Mouse (Mus musculus): ENCODE measurements around the gene Pdss1.
A peak's percentile ranks its signal among the peaks of the same experiment; 100 is the strongest.
"Not testable (repeated sequence)": the region's sequence is repeated elsewhere in the genome, so short reads cannot be mapped to it uniquely, and the experiment has no call there.

Gene Pdss1

GRCm38 (mm10) chr2:22895282-22896273 is at the start of gene Pdss1:
Pdss1 (plus strand) TSS chr2:22895522.
- peak; percentile 91 for DNase-seq (ENCODE audit: low spot score)

- no peak for DNase-seq (ENCODE audit: low spot score)
These were observed 43.4 kb upstream of the Pdss1 start for GRCm38 (mm10) chr2:22851900-22852299.

- peak; percentile 5 for DNase-seq (ENCODE audit: low spot score)
These were observed 37.8 kb upstream of the Pdss1 start for GRCm38 (mm10) chr2:22857501-22857900.

- no peak for DNase-seq (ENCODE audit: low spot score)
These were observed 33.1 kb upstream of the Pdss1 start for GRCm38 (mm10) chr2:22862194-22862593.

GRCm38 (mm10) chr2:22864394-22865037 is 30.8 kb upstream of the Pdss1 start:
- DNase-seq (ENCODE audit: low spot score): peak; percentile 88

- DNase-seq (ENCODE audit: low spot score): no peak
These were observed 29.5 kb upstream of the Pdss1 start for GRCm38 (mm10) chr2:22865818-22866217.

GRCm38 (mm10) chr2:22866894-22867424 is 28.4 kb upstream of the Pdss1 start:
- no peak for DNase-seq (ENCODE audit: low spot score)

GRCm38 (mm10) chr2:22873159-22873558 is 22.2 kb upstream of the Pdss1 start:
- DNase-seq (ENCODE audit: low spot score): no peak

- DNase-seq (ENCODE audit: low spot score): no peak
These were observed 20.7 kb upstream of the Pdss1 start for GRCm38 (mm10) chr2:22874628-22875027.

GRCm38 (mm10) chr2:22876614-22877013 is 18.7 kb upstream of the Pdss1 start:
- no peak for DNase-seq (ENCODE audit: low spot score)

- DNase-seq (ENCODE audit: low spot score): no peak
These were observed 16.5 kb upstream of the Pdss1 start for GRCm38 (mm10) chr2:22878781-22879180.

GRCm38 (mm10) chr2:22880726-22881125 is 14.6 kb upstream of the Pdss1 start:
- not testable (repeated sequence) for DNase-seq (ENCODE audit: low spot score)

- no peak for DNase-seq (ENCODE audit: low spot score)
These were observed 415 bp upstream of the Pdss1 start for GRCm38 (mm10) chr2:22894932-22895281.

GRCm38 (mm10) chr2:22903947-22904346 is 8.6 kb downstream of the Pdss1 start:
- DNase-seq (ENCODE audit: low spot score): no peak

GRCm38 (mm10) chr2:22914421-22914820 is 19.1 kb downstream of the Pdss1 start:
- no peak for DNase-seq (ENCODE audit: low spot score)

GRCm38 (mm10) chr2:22918651-22919050 is 23.3 kb downstream of the Pdss1 start:
- no peak for DNase-seq (ENCODE audit: low spot score)

- not testable (repeated sequence) for DNase-seq (ENCODE audit: low spot score)
These were observed 30.6 kb downstream of the Pdss1 start for GRCm38 (mm10) chr2:22925911-22926310.

GRCm38 (mm10) chr2:22928259-22928658 is 32.9 kb downstream of the Pdss1 start:
- no peak for DNase-seq (ENCODE audit: low spot score)

- DNase-seq (ENCODE audit: low spot score): no peak
These were observed 38.2 kb downstream of the Pdss1 start for GRCm38 (mm10) chr2:22933556-22933955.

- DNase-seq (ENCODE audit: low spot score): no peak
These were observed 54.6 kb downstream of the Pdss1 start for GRCm38 (mm10) chr2:22949956-22950355.

- DNase-seq (ENCODE audit: low spot score): no peak
These were observed 59.0 kb downstream of the Pdss1 start for GRCm38 (mm10) chr2:22954278-22954677.

GRCm38 (mm10) chr2:22955914-22956313 is 60.6 kb downstream of the Pdss1 start:
- DNase-seq (ENCODE audit: low spot score): no peak

GRCm38 (mm10) chr2:22957415-22957814 is 62.1 kb downstream of the Pdss1 start:
- DNase-seq (ENCODE audit: low spot score): no peak

Measured in embryo, embryonic 10 days (tissue).